Mouse (Mus musculus) myocyte (in vitro differentiated cells): ENCODE data around the gene Dcaf15. TPM values are rescaled to one million over a fixed set of nuclear protein-coding genes. Genes with fewer than 3 reads are reported as not detected.

Experiments
- H3K27me3 ChIP-seq: one replicate; pipeline ENCODE4 v1.6.1; 2011; ENCODE audit not compliant: control insufficient read depth, insufficient read depth, insufficient read length
- H3K36me3 ChIP-seq: one replicate; pipeline ENCODE4 v1.6.1; 2011; ENCODE audit not compliant: control insufficient read depth, insufficient read depth
- H3K4me2 ChIP-seq: one replicate; pipeline ENCODE4 v1.6.1; 2011; ENCODE audit warnings: low read depth, control low read depth
- H3K4me3 ChIP-seq: one replicate; pipeline ENCODE4 v1.5.1; 2011; ENCODE audit warnings: mild to moderate bottlenecking, control low read depth, moderate library complexity
- H3K79me2 ChIP-seq: one replicate; pipeline ENCODE4 v1.6.1; 2011; ENCODE audit not compliant: control insufficient read depth, insufficient read depth
- H3ac ChIP-seq: one replicate; pipeline ENCODE4 v1.6.1; 2011; ENCODE audit not compliant: control insufficient read depth, insufficient read length
- CEBPB ChIP-seq: IDR thresholded peaks from 2 replicates; pipeline ENCODE4 v1.6.1; 2011; ENCODE audit warnings: mild to moderate bottlenecking, moderate library complexity; ENCODE audit not compliant: poor library complexity, insufficient read depth, severe bottlenecking
- E2F4 ChIP-seq: IDR thresholded peaks from one replicate; pipeline ENCODE4 v1.6.1; 2011; ENCODE audit warnings: mild to moderate bottlenecking, control low read depth, moderate library complexity; ENCODE audit not compliant: insufficient read depth
- MAX ChIP-seq: IDR thresholded peaks from one replicate; pipeline ENCODE4 v1.6.1; 2011; ENCODE audit warnings: low read depth, mild to moderate bottlenecking, control low read depth
- MYOD1 ChIP-seq, 3 experiments: IDR thresholded peaks; one replicate each; pipeline ENCODE4 v1.6.1; 2011; ENCODE audit warnings: control low read depth in 2 of 3, low read depth in 2 of 3, mild to moderate bottlenecking in 2 of 3, moderate library complexity in 1 of 3; ENCODE audit not compliant: insufficient read length in 2 of 3, control insufficient read depth in 1 of 3
- MYOG ChIP-seq, 3 experiments: IDR thresholded peaks; one replicate each; pipeline ENCODE4 v1.6.1; 2011; ENCODE audit warnings: control low read depth in 2 of 3, low read depth in 2 of 3, mild to moderate bottlenecking in 2 of 3; ENCODE audit not compliant: insufficient read length in 2 of 3, control insufficient read depth in 1 of 3, insufficient read depth in 1 of 3
- POLR2A ChIP-seq: IDR thresholded peaks from one replicate; pipeline ENCODE4 v1.6.1; 2011; ENCODE audit warnings: low read depth, mild to moderate bottlenecking, control low read depth, moderate library complexity; ENCODE audit not compliant: insufficient read length
- POLR2AphosphoS2 ChIP-seq: IDR thresholded peaks from one replicate; pipeline ENCODE4 v1.6.1; 2011; ENCODE audit warnings: low read depth, control low read depth; ENCODE audit not compliant: insufficient read length
- REST ChIP-seq: IDR thresholded peaks from one replicate; pipeline ENCODE4 v1.6.1; 2011; ENCODE audit warnings: mild to moderate bottlenecking, control low read depth, moderate library complexity; ENCODE audit not compliant: insufficient read depth, insufficient read length
- SRF ChIP-seq: IDR thresholded peaks from one replicate; pipeline ENCODE4 v1.6.1; 2011; ENCODE audit warnings: low read depth; ENCODE audit not compliant: control insufficient read depth, insufficient read length
- TCF12 ChIP-seq: IDR thresholded peaks from one replicate; pipeline ENCODE4 v1.6.1; 2011; ENCODE audit warnings: mild to moderate bottlenecking, control low read depth; ENCODE audit not compliant: poor library complexity, insufficient read depth, severe bottlenecking
- TCF3 ChIP-seq: IDR thresholded peaks from one replicate; pipeline ENCODE4 v1.6.1; 2011; ENCODE audit warnings: low read depth, control low read depth; ENCODE audit not compliant: insufficient read length
- USF1 ChIP-seq: IDR thresholded peaks from one replicate; pipeline ENCODE4 v1.6.1; 2011; ENCODE audit warnings: low read depth, mild to moderate bottlenecking, control low read depth, moderate library complexity
- polyA plus RNA-seq: library from polyadenylated mRNA; unstranded; fragments of >200 nt; fragmentation: generic; extraction: Trizol; gene quantifications from one replicate; pipeline ENCODE4 v1.2.1, GENCODE M21; 2012; ENCODE audit warnings: missing spikeins

The Dcaf15 gene
- polyA plus RNA-seq, 1 experiment = 24.3 TPM

- TF ChIP-seq TCF3 (no peak), CEBPB (no peak), MYOD1 (IDR thresholded peaks at IDR 0.05; ENCODE audit: control insufficient read depth in 1 of 3, insufficient read length in 2 of 3, low read depth in 2 of 3) (no peak), MAX (no peak), REST (no peak), MYOG (IDR thresholded peaks at IDR 0.05; ENCODE audit: control insufficient read depth in 1 of 3, insufficient read depth in 1 of 3, insufficient read length in 2 of 3, low read depth in 2 of 3) (no peak), POLR2AphosphoS2 (no peak), TCF12 (no peak), USF1 (no peak), POLR2A (no peak), E2F4 (no peak), SRF (no peak)
- Histone ChIP-seq H3K4me3 (no peak overlapping the region), H3K4me2 (no peak overlapping the region), H3K79me2 (no peaks in the 10 kb centered on the region), H3ac (no peak overlapping the region), H3K36me3 (peaks cover 7% of the 10 kb centered on the region), H3K27me3 (no peaks in the 10 kb centered on the region)
Observed at GRCm38 (mm10) chr8:84076412-84076811, 28.2 kb downstream of the Dcaf15 start.

DNA sequence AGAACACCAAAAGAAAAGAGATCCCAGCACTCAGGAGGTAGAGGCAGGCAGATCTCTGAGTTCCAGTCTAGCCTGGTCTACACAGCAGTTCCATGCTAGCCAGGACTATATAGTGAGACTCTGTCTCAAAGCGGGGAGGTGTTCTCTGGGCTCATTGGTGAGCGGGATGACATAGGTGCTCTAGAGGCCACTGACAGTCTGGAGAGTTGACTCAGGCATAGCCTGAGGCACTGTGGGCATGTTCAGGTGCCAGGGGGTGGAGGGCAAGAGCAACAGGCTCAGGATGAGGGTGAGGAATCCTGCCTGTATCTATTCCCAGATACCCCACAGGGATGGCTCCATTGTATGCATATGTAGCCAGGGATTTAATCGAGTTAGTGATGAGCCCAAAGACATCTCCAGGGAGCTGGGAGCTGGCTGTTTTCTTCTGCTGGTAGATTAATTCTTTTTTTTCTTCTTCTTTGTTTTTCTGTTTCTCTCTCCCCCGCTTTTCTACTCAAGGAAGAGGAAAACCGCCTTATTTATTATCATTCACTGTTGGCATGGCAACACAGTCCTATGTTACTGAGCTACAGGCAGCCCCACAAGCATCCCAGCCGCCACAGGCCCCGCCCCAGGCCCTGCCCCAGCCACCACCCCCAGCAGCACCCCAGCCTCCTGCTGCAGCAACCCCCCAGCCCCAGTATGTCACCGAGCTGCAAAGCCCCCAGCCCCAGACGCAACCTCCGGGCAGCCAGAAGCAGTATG is 31.2 kb downstream of the Dcaf15 start:
- TF ChIP-seq MYOD1 (IDR thresholded peaks at IDR 0.05; ENCODE audit: control insufficient read depth in 1 of 3, insufficient read length in 2 of 3, low read depth in 2 of 3) (no peak), MYOG (IDR thresholded peaks at IDR 0.05; ENCODE audit: control insufficient read depth in 1 of 3, insufficient read depth in 1 of 3, insufficient read length in 2 of 3, low read depth in 2 of 3) (no peak), POLR2AphosphoS2 (no peak), TCF12 (no peak), CEBPB (no peak), SRF (no peak), REST (no peak), TCF3 (no peak), E2F4 (no peak), USF1 (no peak)
- H3K27me3 ChIP-seq = no peaks in the 10 kb centered on the region
- H3K4me3 ChIP-seq = no peak overlapping the region
- H3K36me3 ChIP-seq = no peaks in the 10 kb centered on the region
- H3ac ChIP-seq = no peak overlapping the region
- H3K4me2 ChIP-seq = no peak overlapping the region
- H3K79me2 ChIP-seq = peaks cover 20% of the 10 kb centered on the region

- H3ac ChIP-seq = no peak overlapping the region
- TF ChIP-seq MYOD1 (IDR thresholded peaks at IDR 0.05; ENCODE audit: control insufficient read depth in 1 of 3, insufficient read length in 2 of 3, low read depth in 2 of 3) = no peak
- no peak for TF ChIP-seq POLR2A
- no peak for TF ChIP-seq MAX
- TF ChIP-seq TCF3 = no peak
- TF ChIP-seq POLR2AphosphoS2 = no peak
- no peak for TF ChIP-seq TCF12
- no peak for TF ChIP-seq SRF
- no peak for TF ChIP-seq MYOG (IDR thresholded peaks at IDR 0.05; ENCODE audit: control insufficient read depth in 1 of 3, insufficient read depth in 1 of 3, insufficient read length in 2 of 3, low read depth in 2 of 3)
- no peak for TF ChIP-seq REST
- TF ChIP-seq E2F4 = no peak
- TF ChIP-seq USF1 = no peak
- no peak for TF ChIP-seq CEBPB
- no peak overlapping the region for H3K4me2 ChIP-seq
- no peaks in the 10 kb centered on the region for H3K27me3 ChIP-seq
- peaks cover 29% of the 10 kb centered on the region for H3K79me2 ChIP-seq
- no peak overlapping the region for H3K4me3 ChIP-seq
- no peaks in the 10 kb centered on the region for H3K36me3 ChIP-seq
Observed at GRCm38 (mm10) chr8:84072321-84072720, 32.2 kb downstream of the Dcaf15 start.

DNA sequence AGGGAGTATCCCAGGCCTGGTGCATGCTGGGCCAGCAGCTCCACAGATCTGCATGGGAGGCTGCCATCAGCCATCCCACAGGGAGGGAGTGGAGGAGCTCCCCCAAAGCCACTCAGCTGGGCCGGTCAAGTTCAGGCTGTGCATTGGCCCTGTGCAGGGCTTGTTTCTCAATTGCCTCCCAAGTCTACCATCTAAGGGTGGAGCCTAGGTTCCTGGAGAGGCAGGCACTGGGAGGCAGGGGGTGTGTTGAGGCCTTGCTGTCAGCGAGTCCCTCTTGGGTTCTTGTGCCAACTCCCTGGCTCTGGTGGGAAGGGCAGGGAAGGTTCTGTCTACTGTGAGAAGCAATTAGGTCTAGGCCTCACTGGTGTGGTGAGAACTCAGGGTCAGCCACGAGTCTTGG is 32.6 kb downstream of the Dcaf15 start:
- H3K79me2 ChIP-seq = peaks cover 29% of the 10 kb centered on the region
- no peak overlapping the region for H3K4me3 ChIP-seq
- no peak overlapping the region for H3ac ChIP-seq
- H3K4me2 ChIP-seq = no peak overlapping the region
- no peaks in the 10 kb centered on the region for H3K36me3 ChIP-seq
- H3K27me3 ChIP-seq = no peaks in the 10 kb centered on the region
- TF ChIP-seq MYOG (IDR thresholded peaks at IDR 0.05; ENCODE audit: control insufficient read depth in 1 of 3, insufficient read depth in 1 of 3, insufficient read length in 2 of 3, low read depth in 2 of 3) (no peak), MYOD1 (IDR thresholded peaks at IDR 0.05; ENCODE audit: control insufficient read depth in 1 of 3, insufficient read length in 2 of 3, low read depth in 2 of 3) (no peak), TCF3 (no peak), POLR2A (no peak)
